Mouse (Mus musculus) Patski (cell line): ENCODE measurements around the gene Lin7b. TPM values are rescaled to one million over a fixed set of nuclear protein-coding genes. Genes with fewer than 3 reads are reported as not detected.

ENCODE experiments used
- ATAC-seq: fragments of 100-300 bp; one replicate; pipeline ENCODE4 v1.8.0; 2021
- CTCF ChIA-PET: fragments of 350-600 bp; sonication (Branson Sonifier 250); formaldehyde crosslinking; loops from one replicate; lab custom pipeline; 2022; ENCODE audit warnings: inconsistent platforms; lab: Charles Lee
- POLR2A ChIA-PET: fragments of 350-600 bp; sonication (Branson Sonifier 250); formaldehyde crosslinking; loops from one replicate; lab custom pipeline; 2022; ENCODE audit warnings: antibody characterized with exemption, inconsistent platforms; lab: Charles Lee
- DNase-seq: peaks from one replicate; pipeline ENCODE4 v3.0.0-alpha.2; 2011; ENCODE audit warnings: low read depth, low spot score
- H3K27me3 ChIP-seq: fragments of 371-371 bp; one replicate; pipeline ENCODE4 v1.5.1; 2021
- CTCF ChIP-seq: fragments of 100-300 bp; IDR thresholded peaks from one replicate; pipeline ENCODE4 v1.5.1; 2021
- in situ Hi-C: fragments of 300-500 bp; cut with MboI; formaldehyde crosslinking; loops from 3 replicates; pipeline ENCODE4 v1.11.1; 2018; ENCODE audit warnings: low pct_unique_long_range_greater_than_20kb, mixed read lengths
- polyA plus RNA-seq: library from polyadenylated mRNA; unstranded; gene quantifications from one replicate; pipeline ENCODE4 v1.2.3, GENCODE M21; 2021

The Lin7b gene
- 4.7 TPM for polyA plus RNA-seq

GRCm38 (mm10) chr7:45370475-45371311 lies at the start of gene Lin7b:
Lin7b (minus strand) TSS chr7:45370583.
- ChIA-PET CTCF (no interaction called here), POLR2A (no interaction called here)
- H3K27me3 ChIP-seq: no peaks in the 10 kb centered on the region
- DNase-seq (peak; percentile 37), ATAC-seq (peak; percentile 63)
- in situ Hi-C loops: no loop called here
- no peak for TF ChIP-seq CTCF

DNA sequence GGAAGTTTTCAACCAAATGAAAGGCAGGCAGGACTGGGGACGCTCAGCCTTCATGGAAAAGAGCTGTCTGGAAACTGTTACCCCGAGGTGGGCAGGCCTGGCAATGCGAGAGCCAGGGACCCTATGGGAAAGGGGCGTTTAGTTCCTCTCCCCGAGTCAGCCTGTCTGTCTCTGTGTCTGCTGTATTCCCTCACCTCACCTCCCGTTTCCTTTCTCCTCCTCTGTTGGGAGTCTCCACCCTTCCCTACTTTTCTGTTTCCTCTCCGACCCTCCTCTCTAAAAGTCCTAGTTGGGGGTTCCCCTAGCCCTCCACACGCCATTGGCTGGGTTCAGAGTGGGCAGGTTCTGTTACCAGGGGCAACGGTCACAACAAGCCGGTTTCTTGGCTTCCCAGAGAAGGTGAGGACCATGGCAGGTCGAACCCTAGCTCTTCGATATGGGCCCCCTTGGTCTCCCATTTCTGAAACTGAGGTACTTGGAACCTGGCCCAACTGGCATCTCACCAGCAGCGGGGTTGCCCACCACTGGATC lies 47.6 kb upstream of the Lin7b start:
- ChIA-PET POLR2A (interaction anchor here (1.5 to 1.8 kb wide), 2 partner anchors 17 to 18 kb away, joined by 3 to 4 read pairs; no protein-coding TSS in a partner anchor), CTCF (no interaction called here)
- TF ChIP-seq CTCF: no peak
- no peaks in the 10 kb centered on the region for H3K27me3 ChIP-seq
- ATAC-seq: no peak
- no peak for DNase-seq
- in situ Hi-C loops: no loop called here

DNA sequence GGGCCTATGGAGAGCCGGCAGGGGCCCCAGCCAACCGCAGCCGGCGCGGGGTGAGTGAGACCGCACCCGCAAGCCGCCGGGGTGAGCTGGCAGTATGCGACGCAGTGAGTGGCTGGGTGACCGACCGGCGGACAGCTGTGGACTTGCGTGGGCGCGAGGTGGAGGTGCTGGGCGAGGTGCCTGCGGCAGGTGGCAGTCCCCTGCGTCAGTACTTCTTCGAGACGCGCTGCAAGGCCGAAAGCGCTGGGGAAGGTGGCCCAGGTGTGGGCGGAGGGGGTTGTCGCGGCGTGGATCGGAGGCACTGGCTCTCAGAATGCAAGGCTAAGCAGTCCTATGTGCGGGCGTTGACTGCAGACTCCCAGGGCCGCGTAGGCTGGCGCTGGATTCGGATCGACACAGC lies 45.3 kb upstream of the Lin7b start:
- CTCF ChIA-PET: no interaction called here

GRCm38 (mm10) chr7:45414740-45415224 lies 44.4 kb upstream of the Lin7b start:
- H3K27me3 ChIP-seq: peaks cover 8% of the 10 kb centered on the region
- no peak for TF ChIP-seq CTCF
- DNase-seq (no peak), ATAC-seq (no peak)
- POLR2A ChIA-PET: interaction anchor here (0.6 kb wide), 1 partner anchor 137 kb away, joined by 3 read pairs; no protein-coding TSS in a partner anchor
- in situ Hi-C loops: no loop called here
- CTCF ChIA-PET: no interaction called here

More for the DNA sequence above, 45.3 kb upstream of the Lin7b start:
- no peak for DNase-seq
- no peak for ATAC-seq
- POLR2A ChIA-PET: no interaction called here
- in situ Hi-C loops: no loop called here
- H3K27me3 ChIP-seq: peaks cover 8% of the 10 kb centered on the region
- TF ChIP-seq CTCF: no peak

DNA sequence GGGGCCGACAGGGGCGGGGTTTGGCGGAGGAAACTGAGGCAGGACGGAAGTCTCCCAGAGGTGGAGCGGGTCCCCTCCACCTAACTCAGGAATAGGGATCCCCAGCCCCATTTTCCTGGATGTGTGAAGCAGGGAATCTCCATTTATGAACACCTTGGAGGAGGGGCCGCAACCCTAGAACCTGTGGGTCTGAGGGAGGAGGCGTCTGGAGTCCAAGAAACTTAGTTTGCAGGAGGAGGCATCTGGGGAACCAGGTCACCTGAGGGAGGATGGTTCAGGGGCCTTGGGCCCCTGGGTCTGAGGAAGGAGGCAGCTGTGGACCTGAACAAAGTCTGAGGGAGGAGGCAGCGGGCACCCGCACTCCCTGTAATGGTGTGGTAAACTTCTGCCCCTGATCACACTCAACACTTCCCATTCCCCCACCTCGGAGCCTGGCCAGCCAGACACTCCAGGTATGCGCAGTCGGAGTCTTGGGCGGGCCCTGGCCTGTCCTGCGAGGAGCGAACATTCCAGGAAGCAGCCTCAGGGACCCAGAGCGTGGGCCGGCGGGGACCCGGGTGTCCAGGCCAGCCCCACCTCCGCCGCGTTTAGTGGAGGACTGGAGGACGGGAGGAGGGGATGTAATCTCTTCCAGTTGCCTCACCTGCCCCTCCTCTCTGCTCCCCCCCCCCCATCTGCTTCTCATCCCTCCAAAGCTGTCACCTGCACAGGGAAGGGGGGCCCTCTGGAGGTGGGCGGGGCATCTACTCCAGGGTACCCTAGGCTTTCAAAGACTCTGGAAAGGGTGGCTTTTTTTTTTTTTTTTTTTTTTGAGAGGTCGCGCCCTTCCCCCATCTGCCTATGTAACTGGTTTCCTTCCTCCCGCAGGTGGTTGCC lies 43.7 kb upstream of the Lin7b start:
- H3K27me3 ChIP-seq: peaks cover 14% of the 10 kb centered on the region
- ChIA-PET CTCF (interaction anchor here (0.6 kb wide), 1 partner anchor 11 kb away, joined by 3 read pairs; no protein-coding TSS in a partner anchor), POLR2A (interaction anchor here (0.6 kb wide), 1 partner anchor 136 kb away, joined by 3 read pairs; no protein-coding TSS in a partner anchor)
- DNase-seq (no peak), ATAC-seq (peak; percentile 5)
- in situ Hi-C loops: no loop called here
- no peak for TF ChIP-seq CTCF

GRCm38 (mm10) chr7:45413113-45413863 lies 42.9 kb upstream of the Lin7b start, which contains the start of gene Ntf5:
Ntf5 (plus strand) TSS chr7:45413695.
- in situ Hi-C loops: no loop called here
- ATAC-seq (peak; percentile 22), DNase-seq (no peak)
- TF ChIP-seq CTCF: no peak
- POLR2A ChIA-PET: interaction anchor here (0.7 kb wide), 1 partner anchor 303 kb away, joined by 3 read pairs; no protein-coding TSS in a partner anchor
- H3K27me3 ChIP-seq: peaks cover 22% of the 10 kb centered on the region
- CTCF ChIA-PET: interaction anchor here (0.6 kb wide), 1 partner anchor 12 kb away, joined by 3 read pairs; no protein-coding TSS in a partner anchor

- H3K27me3 ChIP-seq: peaks cover 28% of the 10 kb centered on the region
- no peak for DNase-seq
- no peak for ATAC-seq
- no peak for TF ChIP-seq CTCF
- in situ Hi-C loops: no loop called here
- POLR2A ChIA-PET: interaction anchor here (0.7 kb wide), 1 partner anchor 303 kb away, joined by 3 read pairs; no protein-coding TSS in a partner anchor
- CTCF ChIA-PET: no interaction called here
Measured at GRCm38 (mm10) chr7:45412421-45412820, 42.0 kb upstream of the Lin7b start.

GRCm38 (mm10) chr7:45409497-45410163 lies 39.2 kb upstream of the Lin7b start:
- ChIA-PET POLR2A (no interaction called here), CTCF (no interaction called here)
- DNase-seq (no peak), ATAC-seq (no peak)
- TF ChIP-seq CTCF: no peak
- peaks cover 41% of the 10 kb centered on the region for H3K27me3 ChIP-seq
- in situ Hi-C loops: loop anchor here (10.0 kb wide), 1 partner anchor 105 kb away; no protein-coding TSS in a partner anchor

DNA sequence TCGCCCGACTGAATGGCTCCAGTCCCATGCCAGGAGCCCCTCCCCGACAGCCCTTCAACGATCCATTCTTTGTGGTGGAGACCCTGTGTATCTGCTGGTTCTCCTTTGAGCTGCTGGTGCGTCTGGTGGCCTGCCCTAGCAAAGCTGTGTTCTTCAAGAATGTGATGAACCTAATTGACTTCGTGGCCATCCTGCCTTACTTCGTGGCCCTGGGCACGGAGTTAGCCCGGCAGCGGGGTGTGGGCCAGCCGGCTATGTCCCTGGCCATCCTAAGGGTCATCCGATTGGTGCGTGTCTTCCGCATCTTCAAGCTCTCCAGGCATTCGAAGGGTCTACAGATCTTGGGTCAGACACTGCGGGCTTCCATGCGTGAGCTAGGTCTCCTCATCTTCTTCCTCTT lies 38.6 kb upstream of the Lin7b start:
- CTCF ChIA-PET: no interaction called here
- DNase-seq (no peak), ATAC-seq (no peak)
- POLR2A ChIA-PET: no interaction called here
- no peak for TF ChIP-seq CTCF
- in situ Hi-C loops: loop anchor here (10.0 kb wide), 1 partner anchor 104 kb away; no protein-coding TSS in a partner anchor
- peaks cover 41% of the 10 kb centered on the region for H3K27me3 ChIP-seq
